Mouse (Mus musculus) bone marrow, adult 2 months (tissue): ENCODE measurements around the gene Vmn1r117. TPM values are rescaled to one million over a fixed set of nuclear protein-coding genes. Genes with fewer than 3 reads are reported as not detected.
"Not testable (repeated sequence)": the region's sequence is repeated elsewhere in the genome, so short reads cannot be mapped to it uniquely, and the experiment has no call there.

Experiments used
- H3K27ac ChIP-seq: fragments of 200-500 bp; 2 replicates; pipeline ENCODE4 v1.5.1; 2012; ENCODE audit warnings: low read depth, mild to moderate bottlenecking, control low read depth, inconsistent platforms, low read length; ENCODE audit not compliant: control insufficient read depth, poor library complexity, insufficient read depth
- H3K4me1 ChIP-seq: fragments of 200-500 bp; 2 replicates; pipeline ENCODE4 v1.6.1; 2011; ENCODE audit warnings: low read length; ENCODE audit not compliant: control insufficient read depth, insufficient read depth
- H3K4me3 ChIP-seq: fragments of 200-500 bp; replicated peaks from 2 replicates; pipeline ENCODE3; 2011; ENCODE audit warnings: mild to moderate bottlenecking, low read depth, low read length, control low read depth; ENCODE audit not compliant: control insufficient read depth
- WGBS: fragments of 180-500 bp; shearing (Covaris S2); methylation state at CpG from one replicate; pipeline ENCODE4 v1.1.7; 2018; 5-methylcytosine and 5-hydroxymethylcytosine counted together
- polyA plus RNA-seq: library from polyadenylated mRNA; stranded (reverse); fragments of >200 nt; gene quantifications from 2 replicates; pipeline ENCODE4 v1.2.4, GENCODE M21; 2011; ENCODE audit warnings: low replicate concordance; ENCODE audit not compliant: missing spikeins, insufficient read depth, insufficient read length

Gene Vmn1r117
- not detected in 2 replicates for polyA plus RNA-seq

GRCm38 (mm10) chr7:20884021-20884420 is at the start of gene Vmn1r117:
TSS of gene Vmn1r117 (minus strand) at chr7:20884121.
- not testable (repeated sequence) for H3K4me3 ChIP-seq, H3K4me1 ChIP-seq, H3K27ac ChIP-seq
- WGBS, result no CpG with 5 or more reads among the region's 2 CpGs

- H3K4me1 ChIP-seq, H3K27ac ChIP-seq, H3K4me3 ChIP-seq: not testable (repeated sequence)
- no CpG with 5 or more reads among the region's 2 CpGs for WGBS
Observed at GRCm38 (mm10) chr7:20912247-20912646, 28.3 kb upstream of the Vmn1r117 start, which contains the start of gene Vmn1r118. TSS of gene Vmn1r118 (minus strand) at chr7:20912347.

GRCm38 (mm10) chr7:20871956-20872355 is 12.0 kb downstream of the Vmn1r117 start, which contains the start of gene Vmn1r116:
TSS of gene Vmn1r116 (plus strand) at chr7:20872256.
- not testable (repeated sequence) for H3K4me1 ChIP-seq, H3K4me3 ChIP-seq, H3K27ac ChIP-seq
- WGBS, result 14% methylated on average over 3 of the region's 3 CpGs

GRCm38 (mm10) chr7:20844885-20845284 is 39.0 kb downstream of the Vmn1r117 start, which contains the start of gene Vmn1r115:
TSS of gene Vmn1r115 (minus strand) at chr7:20844985.
- 78% methylated on average over 1 of the region's 3 CpGs for WGBS
- not testable (repeated sequence) for H3K4me3 ChIP-seq, H3K4me1 ChIP-seq, H3K27ac ChIP-seq

Other genes with a start within 250 kb of the Vmn1r117 start
- gene Vmn1r107, start 215.2 kb downstream of the Vmn1r117 start, polyA plus RNA-seq, result not detected in 2 replicates
- not detected in 2 replicates for gene Vmn1r111, start 180.9 kb downstream of the Vmn1r117 start, polyA plus RNA-seq
- gene Gm10668, start 153.5 kb downstream of the Vmn1r117 start, polyA plus RNA-seq, result not detected in 2 replicates
- gene Vmn1r112, start 112.9 kb downstream of the Vmn1r117 start, polyA plus RNA-seq, result not detected in 2 replicates
- gene Vmn1r113, start 96.8 kb downstream of the Vmn1r117 start, polyA plus RNA-seq, result not detected in 2 replicates
- not detected in 2 replicates for gene Vmn1r114, start 71.9 kb downstream of the Vmn1r117 start, polyA plus RNA-seq
- not detected in 2 replicates for gene Vmn1r115, start 39.1 kb downstream of the Vmn1r117 start, polyA plus RNA-seq
- not detected in 2 replicates for gene Vmn1r116, start 11.9 kb downstream of the Vmn1r117 start, polyA plus RNA-seq
- gene Vmn1r118, start 28.2 kb upstream of the Vmn1r117 start, polyA plus RNA-seq, result not detected in 2 replicates
- not detected in 2 replicates for gene Vmn1r119, start 128.3 kb upstream of the Vmn1r117 start, polyA plus RNA-seq
- not detected in 2 replicates for gene Vmn1r120, start 169.7 kb upstream of the Vmn1r117 start, polyA plus RNA-seq
- gene Vmn1r121, start 214.4 kb upstream of the Vmn1r117 start, polyA plus RNA-seq, result not detected in 2 replicates